Mouse (Mus musculus): Measurements from ENCODE around the gene Pcnx2. TPM values are rescaled to one million over a fixed set of nuclear protein-coding genes. Genes with fewer than 3 reads are reported as not detected.
A peak's percentile ranks its signal among the peaks of the same experiment; 100 is the strongest.

The Pcnx2 gene
- total and polyA plus RNA-seq, 3 experiments = not detected

DNA sequence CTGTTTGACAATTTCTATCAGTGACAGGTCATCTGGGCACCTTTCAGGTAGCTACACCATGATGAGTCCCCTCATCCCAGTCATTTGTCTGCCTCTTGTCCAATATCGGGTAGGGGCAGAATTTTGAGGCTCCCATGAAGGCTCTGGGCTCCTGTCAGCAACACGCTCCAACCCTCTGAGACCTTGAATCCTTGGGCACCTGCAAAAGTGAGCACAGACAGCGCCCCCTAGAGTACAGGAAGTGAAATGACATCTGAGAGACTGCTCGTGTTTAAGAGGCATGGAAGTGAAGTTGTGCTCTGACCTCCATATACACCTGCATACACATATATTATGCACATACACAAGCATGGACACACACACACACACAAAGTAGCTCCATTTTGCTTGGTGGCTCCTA, 179.2 kb downstream of the Pcnx2 start:
- DNase-seq (ENCODE audit: extremely low read depth) = peak; percentile 51
- dilution Hi-C loops (cut with MboI; ENCODE audit: extremely low pct_ligation_motif_present, extremely low pct_unique_long_range_greater_than_20kb, low sequenced_read_pairs) = no loop called here
- TF ChIP-seq JUN (IDR thresholded peaks at IDR 0.05; ENCODE audit: insufficient read depth, low read depth, low read length) = no peak
- TF ChIP-seq IRF4 (IDR thresholded peaks at IDR 0.05; ENCODE audit: low read depth, low read length) = no peak
- peak; percentile 77 to 82 for TF ChIP-seq CTCF (conservative IDR thresholded peaks at IDR 0.05 in 1 of 2, IDR thresholded peaks at IDR 0.05 in 1 of 2; ENCODE audit: low read depth in 2 of 2, low read length in 2 of 2)
- TF ChIP-seq UBTF (IDR thresholded peaks at IDR 0.05; ENCODE audit: low read depth, low read length) = no peak
- no peak for TF ChIP-seq TCF12 (IDR thresholded peaks at IDR 0.05; ENCODE audit: low read depth, low read length)
- no peak for TF ChIP-seq MYC (IDR thresholded peaks at IDR 0.05; ENCODE audit: low read depth, low read length)
- TF ChIP-seq RAD21 (IDR thresholded peaks at IDR 0.05; ENCODE audit: low read depth, low read length) = peak; percentile 72
- no peak for TF ChIP-seq ELF1 (IDR thresholded peaks at IDR 0.05; ENCODE audit: low read depth, low read length)
- peak; percentile 78 for TF ChIP-seq SMC3 (IDR thresholded peaks at IDR 0.05; ENCODE audit: low read depth, low read length)
- TF ChIP-seq ZMIZ1 (IDR thresholded peaks at IDR 0.05; ENCODE audit: low read depth, low read length) = no peak
- no peak for TF ChIP-seq JUND (conservative IDR thresholded peaks at IDR 0.05; ENCODE audit: low read depth, low read length)

DNA sequence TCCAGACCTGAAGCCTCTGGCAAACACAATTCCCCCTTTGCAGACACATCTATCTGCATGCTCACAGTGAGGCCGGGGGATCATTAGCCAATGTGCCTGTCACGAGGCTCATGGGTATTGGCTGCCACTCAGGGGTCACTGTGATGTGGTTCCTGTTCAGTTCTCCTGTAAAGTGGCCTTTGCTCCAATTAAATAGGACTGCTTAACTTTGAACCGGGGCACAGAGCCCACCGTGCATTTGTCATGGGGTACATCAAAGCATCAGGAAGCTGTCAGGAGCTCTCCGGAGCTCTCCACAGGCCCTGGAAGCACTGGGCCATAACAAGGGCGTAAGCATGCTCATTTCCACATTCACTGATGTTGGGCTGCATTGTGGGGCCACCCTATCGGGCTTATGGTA, 181.5 kb downstream of the Pcnx2 start:
- DNase-seq (ENCODE audit: extremely low read depth) = no peak
- peaks cover 9 to 19% of the 10 kb centered on the region in 2 experiments for H3K4me1 ChIP-seq (ENCODE audit: control insufficient read depth in 1 of 2, insufficient read depth in 2 of 2)
- H3K27ac ChIP-seq (ENCODE audit: insufficient read depth, low read depth) = no peak overlapping the region
- no peak overlapping the region for H3K9ac ChIP-seq (ENCODE audit: insufficient read depth, low read depth)
- TF ChIP-seq ELF1 (IDR thresholded peaks at IDR 0.05; ENCODE audit: low read depth, low read length) (no peak), PAX5 (IDR thresholded peaks at IDR 0.05; ENCODE audit: low read length) (no peak), E2F4 (IDR thresholded peaks at IDR 0.05; ENCODE audit: insufficient replicate concordance, low read depth, low read length) (no peak), POLR2AphosphoS2 (IDR thresholded peaks at IDR 0.05; ENCODE audit: low read depth, low read length) (no peak), SIN3A (IDR thresholded peaks at IDR 0.05; ENCODE audit: low read length) (no peak), MXI1 (IDR thresholded peaks at IDR 0.05; ENCODE audit: low read depth, low read length) (no peak), MAZ (IDR thresholded peaks at IDR 0.05; ENCODE audit: low read depth, low read length) (no peak), BHLHE40 (IDR thresholded peaks at IDR 0.05; ENCODE audit: low read depth, low read length) (no peak), JUN (IDR thresholded peaks at IDR 0.05; ENCODE audit: insufficient read depth, low read depth, low read length) (no peak), UBTF (IDR thresholded peaks at IDR 0.05; ENCODE audit: low read depth, low read length) (no peak), SMC3 (IDR thresholded peaks at IDR 0.05; ENCODE audit: low read depth, low read length) (no peak), EP300 (IDR thresholded peaks at IDR 0.05; ENCODE audit: low read length) (no peak), RCOR1 (conservative IDR thresholded peaks at IDR 0.05; ENCODE audit: low read depth, low read length) (no peak), ETS1 (conservative IDR thresholded peaks at IDR 0.05; ENCODE audit: low read depth, low read length) (no peak)
- in situ Hi-C loops (cut with MboI; ENCODE audit: low pct_ligation_motif_present, low pct_unique_long_range_greater_than_20kb, low sequenced_read_pairs) (no loop called here), dilution Hi-C loops (cut with MboI; ENCODE audit: extremely low pct_ligation_motif_present, extremely low pct_unique_long_range_greater_than_20kb, low sequenced_read_pairs) (no loop called here)
- H3K79me2 ChIP-seq (replicated peaks; ENCODE audit: control insufficient read depth, extremely low read depth, insufficient read depth, poor library complexity, severe bottlenecking) = no peaks in the 10 kb centered on the region
- H3K9me3 ChIP-seq (replicated peaks; ENCODE audit: low read length) = peaks cover 6% of the 10 kb centered on the region
- H3K27me3 ChIP-seq (replicated peaks) = peaks cover 3% of the 10 kb centered on the region
- no peaks in the 10 kb centered on the region for H3K36me3 ChIP-seq (replicated peaks in 1 of 2; ENCODE audit: control insufficient read depth in 1 of 2, insufficient read depth in 1 of 2, low read length in 1 of 2)
- H3K4me2 ChIP-seq (ENCODE audit: insufficient read depth, low read depth, poor library complexity, severe bottlenecking) = no peak overlapping the region
- H3K4me3 ChIP-seq (replicated peaks in 1 of 3; ENCODE audit: low read depth in 2 of 3, low read length in 2 of 3, poor library complexity in 1 of 3) = no peak overlapping the region

More for the DNA sequence above, 179.2 kb downstream of the Pcnx2 start:
- Histone ChIP-seq H3K4me3 (replicated peaks in 1 of 3; ENCODE audit: low read depth in 2 of 3, low read length in 2 of 3, poor library complexity in 1 of 3) (no peak overlapping the region), H3K4me1 (ENCODE audit: control insufficient read depth in 1 of 2, insufficient read depth in 2 of 2) (peaks cover 9 to 19% of the 10 kb centered on the region in 2 experiments), H3K9ac (ENCODE audit: insufficient read depth, low read depth) (no peak overlapping the region), H3K4me2 (ENCODE audit: insufficient read depth, low read depth, poor library complexity, severe bottlenecking) (no peak overlapping the region), H3K79me2 (replicated peaks; ENCODE audit: control insufficient read depth, extremely low read depth, insufficient read depth, poor library complexity, severe bottlenecking) (no peaks in the 10 kb centered on the region), H3K27ac (ENCODE audit: insufficient read depth, low read depth) (no peak overlapping the region), H3K36me3 (replicated peaks in 1 of 2; ENCODE audit: control insufficient read depth in 1 of 2, insufficient read depth in 1 of 2, low read length in 1 of 2) (no peaks in the 10 kb centered on the region), H3K9me3 (replicated peaks; ENCODE audit: low read length) (no peaks in the 10 kb centered on the region), H3K27me3 (replicated peaks) (peaks cover 3% of the 10 kb centered on the region)
- in situ Hi-C loops (cut with MboI; ENCODE audit: low pct_ligation_motif_present, low pct_unique_long_range_greater_than_20kb, low sequenced_read_pairs) = no loop called here
